Mouse (Mus musculus): ENCODE data around the gene Rabgap1l.

GRCm38 (mm10) chr1:160378367-160378766, 414.6 kb downstream of the Rabgap1l start:
- TF ChIP-seq POLR2A (IDR thresholded peaks at IDR 0.05; ENCODE audit: borderline replicate concordance, extremely low read depth, low read depth, low read length) (no peak), CTCF (IDR thresholded peaks at IDR 0.05; ENCODE audit: insufficient read depth, low read length) (no peak)
